8 mouse cellular contexts compared by ENCODE assay signal in the genomic region with DNA sequence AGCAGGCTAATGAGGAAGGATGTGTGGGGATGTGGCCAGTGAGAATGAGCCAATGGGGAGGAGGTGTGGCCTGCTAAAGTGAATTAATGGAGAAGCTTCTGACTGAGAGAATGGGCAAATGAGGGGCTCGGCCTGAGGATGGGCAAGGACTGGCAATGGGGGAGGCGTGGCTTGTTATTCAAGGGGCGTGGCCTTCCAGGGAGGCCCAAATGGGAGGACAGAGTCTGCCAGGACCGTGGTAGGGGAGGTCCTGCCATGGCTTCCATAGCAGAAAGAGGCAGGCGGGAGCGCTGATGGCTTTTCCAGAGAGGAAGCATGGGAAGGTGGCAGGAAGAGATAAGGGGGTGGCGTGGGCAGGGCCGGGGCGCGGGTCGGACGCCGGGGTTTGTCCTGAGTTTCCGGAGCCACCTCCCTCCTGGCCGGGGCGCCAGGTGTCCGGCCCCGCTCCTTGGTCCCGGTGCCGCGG. TPM values are rescaled to one million over a fixed set of nuclear protein-coding genes. Genes with fewer than 3 reads are reported as not detected.
DNase-seq lines count a peak whose midpoint lies in the region; ATAC-seq lines count a peak whose summit lies in the region.

No protein-coding gene starts in this region.

- H3K27me3 ChIP-seq in erythroblast, embryonic 14.5 days (ENCODE audit: control insufficient read depth), result no peaks in the 10 kb centered on the region; the same call in 1 of the 2 replicates
- peaks cover 16% of the 10 kb centered on the region for H3K27me3 ChIP-seq in limb, embryonic 10.5 days (ENCODE audit: low read depth, poor library complexity, severe bottlenecking)

- DNase-seq in adrenal gland, postnatal 36 days, result peak; percentile 25 to 61
- DNase-seq in heart, postnatal 36 days, result peak; percentile 75 to 78
- no peak for DNase-seq in limb, embryonic 10.5 days (ENCODE audit: low spot score)
- DNase-seq in mesoderm, embryonic 11.5 days (ENCODE audit: low read depth, low spot score), result peak; percentile 55
- DNase-seq in frontal cortex, postnatal 36 days (ENCODE audit: low spot score in 2 of 2), result no peak
- no peak for DNase-seq in cerebellum, postnatal 4 days (ENCODE audit: low spot score in 2 of 2)

- intact Hi-C loops in heart, postnatal 36 days (cut with DNase I), result loop anchor here (10.0 kb wide), 1 partner anchor 890 kb away; a partner anchor contains a TSS

- H3K4me3 ChIP-seq in erythroblast, embryonic 14.5 days (replicated peaks), result peak overlapping the region; percentile 53
- peak overlapping the region; percentile 46 for H3K4me3 ChIP-seq in limb, embryonic 10.5 days

- H3K4me1 ChIP-seq in erythroblast, embryonic 14.5 days (ENCODE audit: control insufficient read depth), result peaks cover 62% of the 10 kb centered on the region
- H3K4me1 ChIP-seq in limb, embryonic 10.5 days, result peaks cover 8% of the 10 kb centered on the region

- H3K9me3 ChIP-seq in erythroblast, embryonic 14.5 days (ENCODE audit: control insufficient read depth, low read length), result peaks cover 8% of the 10 kb centered on the region
- H3K9me3 ChIP-seq in limb, embryonic 10.5 days (replicated peaks), result no peaks in the 10 kb centered on the region

- 5% methylated on average over 21 of the region's 21 CpGs for WGBS in limb, embryonic 10.5 days

- H3K36me3 ChIP-seq in erythroblast, embryonic 14.5 days (ENCODE audit: control insufficient read depth), result peaks cover 4% of the 10 kb centered on the region
- no peaks in the 10 kb centered on the region for H3K36me3 ChIP-seq in limb, embryonic 10.5 days

- ATAC-seq in activated CD4-positive, CD25-positive, alpha-beta regulatory T cell, adult 4 months, result no peak

- 0 out of 2 replicates have a peak overlapping the region, but pooled peaks have one; percentile 51 for H3K27ac ChIP-seq in limb, embryonic 10.5 days

RNA-seq across cellular contexts. Expression of a gene that starts 9.1 kb away (rescaled TPM):
- total RNA-seq in adrenal gland, postnatal 36 days (2021), result 100 to 1,000 TPM; 181 to 189 TPM
- 50.4 and 62.3 TPM in 2 replicates for polyA plus RNA-seq in erythroblast, embryonic 14.5 days (2012)
- 100 to 1,000 TPM; 137 to 141 TPM for total RNA-seq in heart, postnatal 36 days (2021)
- 173 and 203 TPM in 2 replicates for polyA plus RNA-seq in limb, embryonic 10.5 days (2016; fragmentation: Nextera tagmentation; extraction: Ambion mirVana)
- polyA plus RNA-seq in activated CD4-positive, CD25-positive, alpha-beta regulatory T cell, adult 4 months (2017; shearing (Covaris generic)), result 100 to 1,000 TPM; 334 to 398 TPM

RNA-seq across cellular contexts. Expression of a gene that starts 12.4 kb away (rescaled TPM):
- total RNA-seq in adrenal gland, postnatal 36 days (2021), result 10 to 100 TPM; 36.7 to 85.9 TPM
- 0.09 and 0.13 TPM in 2 replicates for polyA plus RNA-seq in erythroblast, embryonic 14.5 days (2012)
- total RNA-seq in heart, postnatal 36 days (2021), result 100 to 1,000 TPM in 1 of 2 experiments, 10 to 100 TPM in 1; 93.1 to 131 TPM
- 10.1 and 10.4 TPM in 2 replicates for polyA plus RNA-seq in limb, embryonic 10.5 days (2016; fragmentation: Nextera tagmentation; extraction: Ambion mirVana)
- polyA plus RNA-seq in activated CD4-positive, CD25-positive, alpha-beta regulatory T cell, adult 4 months (2017; shearing (Covaris generic)), result under 1 TPM; 0.07 to 0.11 TPM

RNA-seq across cellular contexts. Expression of a gene that starts 32.8 kb away (rescaled TPM):
- 100 to 1,000 TPM; 174 to 216 TPM for total RNA-seq in adrenal gland, postnatal 36 days (2021)
- 194 and 206 TPM in 2 replicates for polyA plus RNA-seq in erythroblast, embryonic 14.5 days (2012)
- 100 to 1,000 TPM; 169 to 178 TPM for total RNA-seq in heart, postnatal 36 days (2021)
- polyA plus RNA-seq in limb, embryonic 10.5 days (2016; fragmentation: Nextera tagmentation; extraction: Ambion mirVana), result 654 and 733 TPM in 2 replicates
- polyA plus RNA-seq in activated CD4-positive, CD25-positive, alpha-beta regulatory T cell, adult 4 months (2017; shearing (Covaris generic)), result 100 to 1,000 TPM; 824 to 866 TPM

Comparison
In these comparisons a context has a peak if more than half of its experiments do, and no peak if none do; other contexts are left out.
1. DNase-seq: peak in adrenal gland, postnatal 36 days (2 of 2), heart, postnatal 36 days (2 of 2) and mesoderm, embryonic 11.5 days (single experiment); none in limb, embryonic 10.5 days (single experiment), frontal cortex, postnatal 36 days (0 of 2) and cerebellum, postnatal 4 days (0 of 2).